Mouse (Mus musculus): Measurements from ENCODE around the gene Rbm15b. TPM values are rescaled to one million over a fixed set of nuclear protein-coding genes. Genes with fewer than 3 reads are reported as not detected.

The Rbm15b gene
- polyA plus RNA-seq, 1 experiment from 2014 or later = 24.8 TPM

DNA sequence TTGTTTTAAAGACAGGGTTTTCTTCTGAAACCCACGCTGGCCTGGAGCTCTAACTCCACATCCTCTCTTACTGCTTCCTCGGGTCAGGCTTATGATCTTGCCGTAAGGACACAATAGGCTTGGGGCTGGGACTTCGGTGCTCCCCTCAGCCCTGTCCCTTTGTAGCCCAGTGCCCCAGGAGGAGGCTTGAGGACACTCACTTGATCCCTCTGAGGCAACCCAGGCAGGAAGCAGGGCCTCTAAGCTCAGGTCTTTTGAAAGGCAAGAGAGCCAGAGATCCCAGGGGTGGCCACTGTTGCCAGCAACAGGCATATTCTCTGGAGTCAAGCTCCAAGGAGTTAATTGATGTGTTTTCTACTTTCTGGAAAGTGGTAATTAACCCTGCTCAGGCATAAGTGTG, 7.8 kb downstream of the Rbm15b start:
- Histone ChIP-seq H3K4me1 (ENCODE audit: control insufficient read depth, insufficient read depth, low read length) (peaks cover 15% of the 10 kb centered on the region), H3K9ac (ENCODE audit: low read length) (no peak overlapping the region), H3K27me3 (replicated peaks; ENCODE audit: control insufficient read depth, insufficient read depth, low read length) (no peaks in the 10 kb centered on the region), H3K27ac (ENCODE audit: low read depth, low read length) (no peak overlapping the region), H3K36me3 (ENCODE audit: control insufficient read depth, insufficient read depth, low read length) (peaks cover 93% of the 10 kb centered on the region), H3K4me2 (ENCODE audit: low read length) (no peak overlapping the region), H3K4me3 (ENCODE audit: low read depth, low read length) (no peak overlapping the region), H3K9me3 (replicated peaks; ENCODE audit: control insufficient read depth, low read length) (no peaks in the 10 kb centered on the region)
- DNase-seq (ENCODE audit: low spot score) (no peak), ATAC-seq (no peak)
- 57% methylated on average over 4 of the region's 4 CpGs for WGBS

DNA sequence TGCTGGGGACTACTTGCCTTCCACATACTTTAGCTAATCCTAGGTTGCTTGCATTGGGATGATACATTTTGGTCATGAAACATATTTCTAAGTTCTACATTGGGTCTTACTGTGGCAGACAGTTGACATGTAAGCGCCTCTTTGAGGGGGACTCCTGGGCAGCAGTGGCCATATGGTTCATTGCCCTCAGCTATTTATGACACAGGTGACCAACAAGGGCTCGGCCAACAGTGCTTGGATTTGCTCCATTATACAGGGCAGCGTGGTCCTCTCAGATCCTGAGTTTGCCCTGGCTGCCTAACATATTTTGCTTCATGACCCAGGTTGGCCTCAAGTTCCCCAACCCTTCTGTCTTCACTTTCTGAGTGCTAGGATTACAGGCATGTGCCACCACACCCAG, 10.6 kb downstream of the Rbm15b start:
- Histone ChIP-seq H3K36me3 (ENCODE audit: control insufficient read depth, insufficient read depth, low read length) (peaks cover 90% of the 10 kb centered on the region), H3K27ac (ENCODE audit: low read depth, low read length) (no peak overlapping the region), H3K4me2 (ENCODE audit: low read length) (no peak overlapping the region), H3K9ac (ENCODE audit: low read length) (no peak overlapping the region), H3K27me3 (replicated peaks; ENCODE audit: control insufficient read depth, insufficient read depth, low read length) (no peaks in the 10 kb centered on the region), H3K9me3 (replicated peaks; ENCODE audit: control insufficient read depth, low read length) (no peaks in the 10 kb centered on the region), H3K4me1 (ENCODE audit: control insufficient read depth, insufficient read depth, low read length) (no peaks in the 10 kb centered on the region; the same call in 1 of the 2 replicates), H3K4me3 (ENCODE audit: low read depth, low read length) (no peak overlapping the region)
- ATAC-seq (no peak), DNase-seq (ENCODE audit: low spot score) (no peak)
- WGBS = 92% methylated on average over 3 of the region's 3 CpGs

DNA sequence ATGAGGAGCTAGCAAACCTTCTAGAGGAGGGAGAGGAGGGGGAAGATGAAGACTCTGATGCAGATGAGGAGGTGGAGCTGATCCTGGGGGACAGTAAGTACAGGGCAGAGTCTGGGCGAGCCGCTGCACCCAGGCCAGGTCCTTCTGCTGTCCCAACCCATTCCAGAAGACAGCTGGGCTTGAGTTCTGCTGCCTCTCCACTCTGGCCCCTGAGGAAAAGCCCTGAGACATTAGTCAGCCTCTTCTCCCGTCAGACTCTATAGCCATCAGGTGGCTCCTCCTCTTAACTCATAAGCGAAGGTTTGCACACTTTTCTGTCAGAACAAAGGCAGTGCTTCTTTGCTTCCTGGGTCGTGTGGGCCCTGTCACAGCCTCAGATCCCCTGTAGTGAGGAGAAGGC, 13.0 kb downstream of the Rbm15b start:
- Histone ChIP-seq H3K4me2 (ENCODE audit: low read length) (no peak overlapping the region), H3K4me3 (ENCODE audit: low read depth, low read length) (no peak overlapping the region), H3K36me3 (ENCODE audit: control insufficient read depth, insufficient read depth, low read length) (peaks cover 80% of the 10 kb centered on the region), H3K9me3 (replicated peaks; ENCODE audit: control insufficient read depth, low read length) (no peaks in the 10 kb centered on the region), H3K27ac (ENCODE audit: low read depth, low read length) (no peak overlapping the region), H3K4me1 (ENCODE audit: control insufficient read depth, insufficient read depth, low read length) (no peaks in the 10 kb centered on the region), H3K27me3 (replicated peaks; ENCODE audit: control insufficient read depth, insufficient read depth, low read length) (no peaks in the 10 kb centered on the region), H3K9ac (ENCODE audit: low read length) (no peak overlapping the region)
- no peak for DNase-seq (ENCODE audit: low spot score)
- WGBS = 85% methylated on average over 5 of the region's 5 CpGs
- ATAC-seq = no peak

DNA sequence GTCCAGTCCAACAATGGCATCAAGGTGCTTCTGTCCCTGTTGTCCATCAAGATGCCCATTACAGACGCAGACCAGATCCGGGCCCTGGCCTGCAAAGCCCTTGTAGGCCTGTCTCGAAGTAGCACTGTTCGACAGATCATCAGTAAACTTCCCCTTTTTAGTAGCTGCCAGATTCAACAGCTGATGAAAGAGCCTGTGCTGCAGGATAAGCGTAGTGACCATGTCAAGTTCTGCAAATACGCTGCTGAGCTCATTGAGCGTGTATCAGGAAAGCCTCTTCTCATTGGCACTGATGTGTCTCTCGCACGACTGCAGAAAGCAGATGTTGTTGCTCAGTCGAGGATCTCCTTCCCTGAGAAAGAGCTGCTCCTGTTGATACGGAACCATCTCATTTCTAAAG, 29.2 kb downstream of the Rbm15b start:
- no peak for ATAC-seq
- no peak overlapping the region for H3K27ac ChIP-seq (ENCODE audit: low read depth, low read length)
- H3K9ac ChIP-seq (ENCODE audit: low read length) = no peak overlapping the region
- no peak overlapping the region for H3K4me2 ChIP-seq (ENCODE audit: low read length)
- H3K27me3 ChIP-seq (replicated peaks; ENCODE audit: control insufficient read depth, insufficient read depth, low read length) = no peaks in the 10 kb centered on the region
- 94% methylated on average over 11 of the region's 11 CpGs for WGBS
- DNase-seq (ENCODE audit: low spot score) = no peak
- no peaks in the 10 kb centered on the region for H3K4me1 ChIP-seq (ENCODE audit: control insufficient read depth, insufficient read depth, low read length)
- no peak overlapping the region for H3K4me3 ChIP-seq (ENCODE audit: low read depth, low read length)
- H3K36me3 ChIP-seq (ENCODE audit: control insufficient read depth, insufficient read depth, low read length) = peaks cover 85% of the 10 kb centered on the region
- no peaks in the 10 kb centered on the region for H3K9me3 ChIP-seq (replicated peaks; ENCODE audit: control insufficient read depth, low read length)

DNA sequence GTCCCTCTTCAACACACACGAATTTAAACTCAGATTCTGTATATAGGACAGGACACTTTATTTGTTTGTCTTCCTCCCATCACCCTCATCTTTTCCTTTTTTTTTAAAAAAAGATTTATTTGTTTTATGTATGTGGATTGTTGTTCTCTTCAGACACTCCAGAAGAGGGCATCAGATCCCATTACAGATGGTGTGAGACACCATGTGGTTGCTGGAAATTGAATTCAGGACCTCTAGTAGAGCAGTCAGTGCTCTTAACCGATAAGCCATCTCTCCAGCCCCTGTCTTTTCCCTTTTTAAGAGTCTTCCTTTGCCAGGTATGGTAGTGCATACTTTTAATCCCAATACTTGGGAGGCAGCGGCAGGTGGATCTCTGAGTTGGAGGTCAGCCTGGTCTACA, 30.6 kb downstream of the Rbm15b start:
- Histone ChIP-seq H3K4me2 (ENCODE audit: low read length) (no peak overlapping the region), H3K9me3 (replicated peaks; ENCODE audit: control insufficient read depth, low read length) (no peaks in the 10 kb centered on the region), H3K4me1 (ENCODE audit: control insufficient read depth, insufficient read depth, low read length) (no peaks in the 10 kb centered on the region), H3K27ac (ENCODE audit: low read depth, low read length) (no peak overlapping the region), H3K9ac (ENCODE audit: low read length) (no peak overlapping the region), H3K36me3 (ENCODE audit: control insufficient read depth, insufficient read depth, low read length) (peaks cover 87% of the 10 kb centered on the region), H3K27me3 (replicated peaks; ENCODE audit: control insufficient read depth, insufficient read depth, low read length) (no peaks in the 10 kb centered on the region), H3K4me3 (ENCODE audit: low read depth, low read length) (no peak overlapping the region)
- DNase-seq (ENCODE audit: low spot score) (no peak), ATAC-seq (no peak)
- 87% methylated on average over 3 of the region's 3 CpGs for WGBS

DNA sequence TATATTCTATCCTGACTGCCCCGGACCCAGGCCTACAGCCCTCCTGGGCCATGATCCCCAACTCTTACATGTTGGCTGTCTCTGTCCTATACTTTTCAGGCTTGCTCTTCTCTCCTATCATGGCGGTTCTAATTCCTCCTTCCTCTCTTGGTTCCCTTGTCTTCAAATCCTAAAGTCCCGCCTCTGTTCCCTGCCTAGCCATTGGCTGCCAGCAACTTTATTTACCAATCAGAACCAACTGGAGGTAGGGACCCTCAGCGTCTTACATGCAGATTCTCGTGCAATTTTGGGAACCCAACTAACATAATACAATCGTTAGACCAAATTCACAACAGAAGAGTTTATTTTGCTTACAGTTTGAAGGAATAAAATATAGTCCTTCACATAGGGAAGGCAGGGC, 44.4 kb downstream of the Rbm15b start:
- Histone ChIP-seq H3K36me3 (ENCODE audit: control insufficient read depth, insufficient read depth, low read length) (peaks cover 71% of the 10 kb centered on the region), H3K4me3 (ENCODE audit: low read depth, low read length) (no peak overlapping the region), H3K4me2 (ENCODE audit: low read length) (no peak overlapping the region), H3K9ac (ENCODE audit: low read length) (no peak overlapping the region), H3K9me3 (replicated peaks; ENCODE audit: control insufficient read depth, low read length) (no peaks in the 10 kb centered on the region), H3K27ac (ENCODE audit: low read depth, low read length) (no peak overlapping the region), H3K4me1 (ENCODE audit: control insufficient read depth, insufficient read depth, low read length) (no peaks in the 10 kb centered on the region), H3K27me3 (replicated peaks; ENCODE audit: control insufficient read depth, insufficient read depth, low read length) (no peaks in the 10 kb centered on the region)
- no peak for ATAC-seq
- no peak for DNase-seq (ENCODE audit: low spot score)
- WGBS = 96% methylated on average over 6 of the region's 6 CpGs

DNA sequence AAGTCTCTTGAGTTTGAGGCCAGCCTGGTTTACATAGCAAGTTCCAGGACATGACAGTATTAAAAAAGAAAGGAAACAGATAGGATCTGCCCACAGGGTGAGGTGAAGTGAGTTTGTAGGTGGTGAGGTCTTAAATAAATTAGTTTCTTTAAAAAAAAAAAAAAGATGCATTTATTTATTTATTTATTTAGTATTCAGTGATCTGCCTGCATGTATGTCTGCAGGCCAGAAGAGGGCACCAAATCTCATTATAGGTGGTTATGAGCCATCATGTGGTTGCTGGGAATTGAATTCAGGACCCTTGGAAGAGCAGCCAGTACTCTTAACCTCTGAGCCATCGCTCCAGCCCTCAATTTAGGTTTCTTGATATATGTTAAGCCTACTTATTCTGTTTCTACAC, 46.7 kb downstream of the Rbm15b start:
- Histone ChIP-seq H3K36me3 (ENCODE audit: control insufficient read depth, insufficient read depth, low read length) (peaks cover 75% of the 10 kb centered on the region), H3K27me3 (replicated peaks; ENCODE audit: control insufficient read depth, insufficient read depth, low read length) (no peaks in the 10 kb centered on the region), H3K27ac (ENCODE audit: low read depth, low read length) (no peak overlapping the region), H3K4me1 (ENCODE audit: control insufficient read depth, insufficient read depth, low read length) (no peaks in the 10 kb centered on the region), H3K4me2 (ENCODE audit: low read length) (no peak overlapping the region), H3K4me3 (ENCODE audit: low read depth, low read length) (no peak overlapping the region), H3K9me3 (replicated peaks; ENCODE audit: control insufficient read depth, low read length) (no peaks in the 10 kb centered on the region), H3K9ac (ENCODE audit: low read length) (no peak overlapping the region)
- ATAC-seq (no peak), DNase-seq (ENCODE audit: low spot score) (peak; percentile 23)
- WGBS = 100% methylated on average over 1 of the region's 1 CpGs

Other genes starting within 250 kb of the Rbm15b start
- 6.7 and 10.4 TPM in 2 replicates for gene Grm2, start 231.3 kb downstream of the Rbm15b start, polyA plus RNA-seq (2014; fragmentation: Nextera tagmentation; extraction: Ambion mirVana)
- 41.3 and 52.1 TPM in 2 replicates for gene Tex264, start 201.5 kb downstream of the Rbm15b start, polyA plus RNA-seq (2014; fragmentation: Nextera tagmentation; extraction: Ambion mirVana)
- 4.6 and 5.3 TPM in 2 replicates for gene Rad54l2, start 98.2 kb downstream of the Rbm15b start, polyA plus RNA-seq (2014; fragmentation: Nextera tagmentation; extraction: Ambion mirVana)
- gene Dcaf1, start 65.6 kb downstream of the Rbm15b start, polyA plus RNA-seq (2014; fragmentation: Nextera tagmentation; extraction: Ambion mirVana) = 16.6 and 18.7 TPM in 2 replicates
- 214 and 219 TPM in 2 replicates for gene Manf, start 4.6 kb upstream of the Rbm15b start, polyA plus RNA-seq (2014; fragmentation: Nextera tagmentation; extraction: Ambion mirVana)